Mouse (Mus musculus) heart, embryonic 13.5 days (tissue): ENCODE measurements around the gene Lars2. TPM values are rescaled to one million over a fixed set of nuclear protein-coding genes. Genes with fewer than 3 reads are reported as not detected.

Source experiments
- ATAC-seq: fragments of 200-750 bp; cut with Nextera tagmentation; 2 replicates; pipeline ENCODE4 v1.8.0; 2017; ENCODE audit warnings: moderate TSS enrichment; ENCODE audit not compliant: insufficient number of reproducible peaks, low FRiP score, low TSS enrichment; ENCODE audit errors: extremely low read depth
- H3K27ac ChIP-seq: fragments of 300-500 bp; sonication (generic); replicated peaks from 2 replicates; pipeline ENCODE4 v1.5.1; 2015; ENCODE audit warnings: moderate library complexity, mild to moderate bottlenecking, inconsistent platforms
- H3K27me3 ChIP-seq: fragments of 300-500 bp; sonication (generic); replicated peaks from 2 replicates; pipeline ENCODE4 v1.6.1; 2015; ENCODE audit warnings: mild to moderate bottlenecking, inconsistent platforms
- H3K36me3 ChIP-seq: fragments of 300-500 bp; sonication (generic); 2 replicates; pipeline ENCODE4 v1.6.1; 2015; ENCODE audit warnings: mild to moderate bottlenecking, inconsistent platforms
- H3K4me1 ChIP-seq: fragments of 300-500 bp; sonication (generic); 2 replicates; pipeline ENCODE4 v1.6.1; 2015; ENCODE audit warnings: inconsistent platforms
- H3K4me2 ChIP-seq: fragments of 300-500 bp; sonication (generic); 2 replicates; pipeline ENCODE4 v1.6.1; 2015; ENCODE audit warnings: inconsistent platforms, mild to moderate bottlenecking, moderate library complexity
- H3K4me3 ChIP-seq: fragments of 300-500 bp; sonication (generic); 2 replicates; pipeline ENCODE4 v1.5.1; 2015; ENCODE audit warnings: moderate library complexity, mild to moderate bottlenecking, inconsistent platforms
- H3K9ac ChIP-seq: fragments of 300-500 bp; sonication (generic); 2 replicates; pipeline ENCODE4 v1.6.1; 2015; ENCODE audit warnings: inconsistent platforms, mild to moderate bottlenecking, moderate library complexity
- H3K9me3 ChIP-seq: fragments of 300-500 bp; sonication (generic); 2 replicates; pipeline ENCODE4 v1.6.1; 2016; ENCODE audit warnings: inconsistent platforms
- WGBS: fragments of 180-500 bp; shearing (Covaris S2); methylation state at CpG from one replicate; pipeline ENCODE4 v1.1.7; 2015; ENCODE audit warnings: mixed read lengths; 5-methylcytosine and 5-hydroxymethylcytosine counted together
- polyA plus RNA-seq: library from polyadenylated mRNA; unstranded; fragments of >200 nt; fragmentation: Nextera tagmentation; extraction: Ambion mirVana; gene quantifications from 2 replicates; pipeline ENCODE4 v1.2.1, GENCODE M21; 2015

The Lars2 gene
- polyA plus RNA-seq, 1 experiment from 2014 or later, result 752 TPM

- no peak overlapping the region for H3K4me2 ChIP-seq
- H3K27me3 ChIP-seq, result no peaks in the 10 kb centered on the region
- no peak for ATAC-seq
- no peak overlapping the region for H3K4me3 ChIP-seq
- H3K9me3 ChIP-seq, result no peaks in the 10 kb centered on the region
- peaks cover 10% of the 10 kb centered on the region for H3K4me1 ChIP-seq
- no peak overlapping the region for H3K9ac ChIP-seq
- H3K27ac ChIP-seq, result no peak overlapping the region
- WGBS, result 61% methylated on average over 3 of the region's 3 CpGs
- H3K36me3 ChIP-seq, result peaks cover 29% of the 10 kb centered on the region
Observed at GRCm38 (mm10) chr9:123451772-123452171, 85.0 kb downstream of the Lars2 start.

- Histone ChIP-seq H3K4me3 (no peak overlapping the region), H3K4me2 (peak overlapping the region; percentile 6; the same call in 1 of the 2 replicates), H3K36me3 (peaks cover 46% of the 10 kb centered on the region), H3K27ac (peak overlapping the region; percentile 88), H3K4me1 (peaks cover 26% of the 10 kb centered on the region), H3K9ac (peak overlapping the region; percentile 63), H3K9me3 (no peaks in the 10 kb centered on the region), H3K27me3 (no peaks in the 10 kb centered on the region)
- ATAC-seq, result no peak
- 40% methylated on average over 9 of the region's 9 CpGs for WGBS
Observed at GRCm38 (mm10) chr9:123456634-123457602, 90.2 kb downstream of the Lars2 start.

- peaks cover 44% of the 10 kb centered on the region for H3K36me3 ChIP-seq
- H3K27ac ChIP-seq, result peak overlapping the region; percentile 88
- H3K4me1 ChIP-seq, result peaks cover 26% of the 10 kb centered on the region
- ATAC-seq, result no peak
- peak overlapping the region; percentile 6; the same call in 1 of the 2 replicates for H3K4me2 ChIP-seq
- H3K9me3 ChIP-seq, result no peaks in the 10 kb centered on the region
- no peak overlapping the region for H3K4me3 ChIP-seq
- peak overlapping the region; percentile 20; the same call in 1 of the 2 replicates for H3K9ac ChIP-seq
- whole genome bisulfite sequencing, result 22% methylated on average over 2 of the region's 2 CpGs
- no peaks in the 10 kb centered on the region for H3K27me3 ChIP-seq
Observed at GRCm38 (mm10) chr9:123457603-123458002, 90.9 kb downstream of the Lars2 start.

GRCm38 (mm10) chr9:123467141-123467620, 100.5 kb downstream of the Lars2 start:
- no peak overlapping the region for H3K4me2 ChIP-seq
- no peaks in the 10 kb centered on the region for H3K9me3 ChIP-seq
- no peaks in the 10 kb centered on the region for H3K27me3 ChIP-seq
- peak overlapping the region; percentile 76 for H3K27ac ChIP-seq
- H3K36me3 ChIP-seq, result peaks cover 15% of the 10 kb centered on the region
- no peak overlapping the region for H3K4me3 ChIP-seq
- ATAC-seq, result no peak; the same call in 1 of the 2 replicates
- no peak overlapping the region for H3K9ac ChIP-seq
- 38% methylated on average over 4 of the region's 4 CpGs for WGBS
- H3K4me1 ChIP-seq, result peaks cover 33% of the 10 kb centered on the region

- Histone ChIP-seq H3K4me3 (no peak overlapping the region), H3K27ac (peak overlapping the region; percentile 46; the same call in 1 of the 2 replicates), H3K27me3 (no peaks in the 10 kb centered on the region), H3K9ac (peak overlapping the region; percentile 33), H3K9me3 (no peaks in the 10 kb centered on the region), H3K36me3 (peaks cover 5% of the 10 kb centered on the region), H3K4me2 (no peak overlapping the region), H3K4me1 (peaks cover 40% of the 10 kb centered on the region)
- WGBS, result 37% methylated on average over 5 of the region's 5 CpGs
- no peak for ATAC-seq
Observed at GRCm38 (mm10) chr9:123468406-123469085, 101.8 kb downstream of the Lars2 start.

GRCm38 (mm10) chr9:123469087-123469486, 102.4 kb downstream of the Lars2 start:
- Histone ChIP-seq H3K4me1 (peaks cover 40% of the 10 kb centered on the region), H3K4me3 (no peak overlapping the region), H3K36me3 (no peaks in the 10 kb centered on the region), H3K4me2 (no peak overlapping the region), H3K27me3 (no peaks in the 10 kb centered on the region), H3K27ac (peak overlapping the region; percentile 46; the same call in 1 of the 2 replicates), H3K9me3 (no peaks in the 10 kb centered on the region), H3K9ac (no peak overlapping the region)
- ATAC-seq, result no peak

GRCm38 (mm10) chr9:123473377-123473776, 106.7 kb downstream of the Lars2 start:
- Histone ChIP-seq H3K9me3 (no peaks in the 10 kb centered on the region), H3K36me3 (no peaks in the 10 kb centered on the region), H3K9ac (no peak overlapping the region), H3K4me1 (peaks cover 28% of the 10 kb centered on the region), H3K27ac (0 out of 2 replicates have a peak overlapping the region, but pooled peaks have one; percentile 8), H3K27me3 (no peaks in the 10 kb centered on the region), H3K4me2 (no peak overlapping the region), H3K4me3 (no peak overlapping the region)
- no peak for ATAC-seq

- Histone ChIP-seq H3K27me3 (no peaks in the 10 kb centered on the region), H3K9ac (no peak overlapping the region), H3K27ac (peak overlapping the region; percentile 45), H3K9me3 (no peaks in the 10 kb centered on the region), H3K36me3 (peaks cover 6% of the 10 kb centered on the region), H3K4me1 (peaks cover 33% of the 10 kb centered on the region), H3K4me3 (no peak overlapping the region), H3K4me2 (no peak overlapping the region)
- no peak for ATAC-seq
- 72% methylated on average over 1 of the region's 1 CpGs for WGBS
Observed at GRCm38 (mm10) chr9:123475569-123475968, 108.8 kb downstream of the Lars2 start.

GRCm38 (mm10) chr9:123478031-123478585, 111.4 kb downstream of the Lars2 start:
- Histone ChIP-seq H3K27ac (peak overlapping the region; percentile 56), H3K4me1 (peaks cover 55% of the 10 kb centered on the region)
- under 1% methylated on average over 22 of the region's 29 CpGs for WGBS

GRCm38 (mm10) chr9:123478586-123479195, 112.0 kb downstream of the Lars2 start, which contains the start of gene Limd1:
Gene Limd1 (plus strand): TSS chr9:123478706.
- H3K27me3 ChIP-seq, result no peaks in the 10 kb centered on the region
- peak within 1 kb of the TSS; percentile 98 for H3K4me2 ChIP-seq
- under 1% methylated on average over 41 of the region's 57 CpGs for WGBS
- peak within 1 kb of the TSS; percentile 91 for H3K9ac ChIP-seq
- H3K36me3 ChIP-seq, result peaks cover 34% of the 10 kb centered on the region
- peaks cover 57% of the 10 kb centered on the region for H3K4me1 ChIP-seq
- peak; percentile 90 for ATAC-seq
- H3K27ac ChIP-seq, result peak within 1 kb of the TSS; percentile 92
- peak within 1 kb of the TSS; percentile 79 for H3K4me3 ChIP-seq
- H3K9me3 ChIP-seq, result no peaks in the 10 kb centered on the region

More at GRCm38 (mm10) chr9:123478031-123478585, 111.4 kb downstream of the Lars2 start:
- Histone ChIP-seq H3K9me3 (no peaks in the 10 kb centered on the region), H3K36me3 (peaks cover 29% of the 10 kb centered on the region), H3K4me2 (peak overlapping the region; percentile 98), H3K4me3 (peak overlapping the region; percentile 79), H3K9ac (peak overlapping the region; percentile 78), H3K27me3 (no peaks in the 10 kb centered on the region)
- ATAC-seq, result peak; percentile 49
